9 mouse cellular contexts compared by ENCODE assay signal in genomic region chr2:16738241-16738640, GRCm38 (mm10).
DNase-seq lines count a peak whose midpoint lies in the region; ATAC-seq and TF ChIP-seq lines count a peak whose summit lies in the region.
"Had no signal": no experiment of that assay in that cellular context is flagged by ENCODE, and none has a peak within 500 bp of the region (broad histone marks: within the 10 kb centered on the region; RNA-seq: fewer than 3 reads in every experiment).

No protein-coding gene starts in this region.

- DNase-seq in R1 (ENCODE audit: low read depth, low spot score), result peak; percentile 3
- peak; percentile 43 for DNase-seq in embryo, embryonic 11 days
- DNase-seq in heart, adult 8-10 months (ENCODE audit: low spot score), result peak; percentile 77
- DNase-seq in kidney, postnatal 4 days, result peak; percentile 79 to 84
- DNase-seq in lung, embryonic 14.5 days, result peak; percentile 59
- peak; percentile 70 for DNase-seq in telencephalon, adult 2 months (ENCODE audit: low read depth, low spot score)
- DNase-seq in T-cell, adult 2 months (ENCODE audit: low spot score), result no peak

- H3K36me3 ChIP-seq in lung, embryonic 14.5 days (ENCODE audit: insufficient read depth), result no peaks in the 10 kb centered on the region
- no peaks in the 10 kb centered on the region for H3K36me3 ChIP-seq in neural tube, embryonic 15.5 days
- H3K36me3 ChIP-seq: liver, embryonic 15.5 days had no signal

- no peaks in the 10 kb centered on the region for H3K9me3 ChIP-seq in lung, embryonic 14.5 days (ENCODE audit: low read depth, low read length)
- no peaks in the 10 kb centered on the region for H3K9me3 ChIP-seq in neural tube, embryonic 15.5 days (replicated peaks)
- H3K9me3 ChIP-seq: liver, embryonic 15.5 days had no signal

- H3K4me3 ChIP-seq in lung, embryonic 14.5 days (ENCODE audit: low read depth, low read length), result no peak overlapping the region
- H3K4me3 ChIP-seq in neural tube, embryonic 15.5 days (replicated peaks), result no peak overlapping the region
- H3K4me3 ChIP-seq: liver, embryonic 15.5 days had no signal

- no peaks in the 10 kb centered on the region for H3K27me3 ChIP-seq in lung, embryonic 14.5 days (ENCODE audit: insufficient read depth, low read length)
- H3K27me3 ChIP-seq in neural tube, embryonic 15.5 days (replicated peaks), result no peaks in the 10 kb centered on the region
- H3K27me3 ChIP-seq: liver, embryonic 15.5 days had no signal

- no peak overlapping the region for H3K4me2 ChIP-seq in lung, embryonic 14.5 days
- no peak overlapping the region for H3K4me2 ChIP-seq in neural tube, embryonic 15.5 days
- H3K4me2 ChIP-seq: liver, embryonic 15.5 days had no signal

- 0 out of 2 replicates have a peak, but pooled peaks cover 4% of the 10 kb centered on the region for H3K4me1 ChIP-seq in lung, embryonic 14.5 days (ENCODE audit: insufficient read depth)
- no peaks in the 10 kb centered on the region for H3K4me1 ChIP-seq in neural tube, embryonic 15.5 days
- H3K4me1 ChIP-seq: liver, embryonic 15.5 days had no signal

- 13% methylated on average over 8 of the region's 8 CpGs for WGBS in lung, embryonic 14.5 days
- 19% methylated on average over 8 of the region's 8 CpGs for WGBS in neural tube, embryonic 15.5 days

- no peak; the same call in 1 of the 2 replicates for ATAC-seq in lung, embryonic 14.5 days (ENCODE audit: insufficient read depth)
- no peak for ATAC-seq in neural tube, embryonic 15.5 days (ENCODE audit: low FRiP score)

- no peak overlapping the region for H3K27ac ChIP-seq in lung, embryonic 14.5 days (ENCODE audit: low read depth)
- no peak overlapping the region for H3K27ac ChIP-seq in neural tube, embryonic 15.5 days (replicated peaks)
- H3K27ac ChIP-seq: liver, embryonic 15.5 days had no signal

- no peak overlapping the region for H3K9ac ChIP-seq in lung, embryonic 14.5 days
- H3K9ac ChIP-seq in neural tube, embryonic 15.5 days (replicated peaks), result no peak overlapping the region
- H3K9ac ChIP-seq: liver, embryonic 15.5 days had no signal

- TF ChIP-seq CTCF in lung, embryonic 14.5 days (IDR thresholded peaks at IDR 0.05; ENCODE audit: low read depth), result no peak
